Mouse (Mus musculus): ENCODE data around the gene Tsks. TPM values are rescaled to one million over a fixed set of nuclear protein-coding genes. Genes with fewer than 3 reads are reported as not detected.
A peak's percentile ranks its signal among the peaks of the same experiment; 100 is the strongest.

Gene Tsks
- 0.17 TPM in 1 of 2 replicates, not detected in the other for polyA plus RNA-seq (2015; fragmentation: Nextera tagmentation; extraction: Ambion mirVana)

- 81% methylated on average over 7 of the region's 7 CpGs for WGBS
- no peak for ATAC-seq (ENCODE audit: insufficient number of reproducible peaks, low FRiP score, low TSS enrichment, low read depth)
- H3K4me1 ChIP-seq, result no peaks in the 10 kb centered on the region
- H3K4me3 ChIP-seq, result no peak within 1 kb of the TSS
- no peak within 1 kb of the TSS for H3K27ac ChIP-seq
- H3K9me3 ChIP-seq, result no peaks in the 10 kb centered on the region
- 0 out of 2 replicates have a peak, but pooled peaks cover 6% of the 10 kb centered on the region for H3K27me3 ChIP-seq
- no peak within 1 kb of the TSS for H3K4me2 ChIP-seq
- no peaks in the 10 kb centered on the region for H3K36me3 ChIP-seq
- no peak within 1 kb of the TSS for H3K9ac ChIP-seq
These were observed at the start of gene Tsks for GRCm38 (mm10) chr7:44942904-44943303. Gene Tsks, plus strand, starts transcription at chr7:44943204.

GRCm38 (mm10) chr7:44894175-44894574 is 48.8 kb upstream of the Tsks start:
- H3K27ac ChIP-seq, result peak overlapping the region; percentile 93; the same call in 1 of the 2 replicates
- no peak overlapping the region for H3K4me3 ChIP-seq
- H3K36me3 ChIP-seq, result peaks cover 21% of the 10 kb centered on the region
- no peak overlapping the region for H3K9ac ChIP-seq
- H3K27me3 ChIP-seq, result no peaks in the 10 kb centered on the region
- no peak for ATAC-seq (ENCODE audit: insufficient number of reproducible peaks, low FRiP score, low TSS enrichment, low read depth)
- no peaks in the 10 kb centered on the region for H3K9me3 ChIP-seq
- H3K4me2 ChIP-seq, result no peak overlapping the region
- peaks cover 54% of the 10 kb centered on the region for H3K4me1 ChIP-seq
- 92% methylated on average over 3 of the region's 3 CpGs for WGBS

- H3K4me2 ChIP-seq, result peak overlapping the region; percentile 55
- H3K36me3 ChIP-seq, result peaks cover 24% of the 10 kb centered on the region
- H3K27ac ChIP-seq, result peak overlapping the region; percentile 88
- no peak for ATAC-seq (ENCODE audit: insufficient number of reproducible peaks, low FRiP score, low TSS enrichment, low read depth)
- H3K4me1 ChIP-seq, result peaks cover 54% of the 10 kb centered on the region
- WGBS, result 65% methylated on average over 7 of the region's 7 CpGs
- no peaks in the 10 kb centered on the region for H3K27me3 ChIP-seq
- H3K9me3 ChIP-seq, result no peaks in the 10 kb centered on the region
- peak overlapping the region; percentile 58 for H3K4me3 ChIP-seq
- no peak overlapping the region for H3K9ac ChIP-seq
These were observed 47.8 kb upstream of the Tsks start for GRCm38 (mm10) chr7:44895206-44895592.

GRCm38 (mm10) chr7:44895593-44896434 is 47.2 kb upstream of the Tsks start, which contains the start of gene Fuz:
Gene Fuz, plus strand, starts transcription at chr7:44896079.
- peak within 1 kb of the TSS; percentile 58 for H3K4me3 ChIP-seq
- 1% methylated on average over 34 of the region's 34 CpGs for WGBS
- H3K4me2 ChIP-seq, result peak within 1 kb of the TSS; percentile 55
- H3K9me3 ChIP-seq, result no peaks in the 10 kb centered on the region
- H3K27ac ChIP-seq, result peak within 1 kb of the TSS; percentile 88
- peaks cover 23% of the 10 kb centered on the region for H3K36me3 ChIP-seq
- ATAC-seq (ENCODE audit: insufficient number of reproducible peaks, low FRiP score, low TSS enrichment, low read depth), result peak; percentile 73
- H3K9ac ChIP-seq, result peak within 1 kb of the TSS; percentile 50
- H3K4me1 ChIP-seq, result peaks cover 50% of the 10 kb centered on the region
- no peaks in the 10 kb centered on the region for H3K27me3 ChIP-seq

GRCm38 (mm10) chr7:44896499-44896898 is 46.5 kb upstream of the Tsks start:
- peak overlapping the region; percentile 88 for H3K27ac ChIP-seq
- peak overlapping the region; percentile 55 for H3K4me2 ChIP-seq
- no peak for ATAC-seq (ENCODE audit: insufficient number of reproducible peaks, low FRiP score, low TSS enrichment, low read depth)
- 33% methylated on average over 10 of the region's 10 CpGs for WGBS
- H3K9me3 ChIP-seq, result no peaks in the 10 kb centered on the region
- H3K27me3 ChIP-seq, result no peaks in the 10 kb centered on the region
- peaks cover 50% of the 10 kb centered on the region for H3K4me1 ChIP-seq
- H3K36me3 ChIP-seq, result peaks cover 22% of the 10 kb centered on the region
- H3K4me3 ChIP-seq, result peak overlapping the region; percentile 58
- H3K9ac ChIP-seq, result peak overlapping the region; percentile 50

GRCm38 (mm10) chr7:44898607-44899006 is 44.4 kb upstream of the Tsks start:
- no peak overlapping the region for H3K4me2 ChIP-seq
- H3K4me1 ChIP-seq, result peaks cover 44% of the 10 kb centered on the region
- no peaks in the 10 kb centered on the region for H3K27me3 ChIP-seq
- H3K9me3 ChIP-seq, result no peaks in the 10 kb centered on the region
- 35% methylated on average over 19 of the region's 19 CpGs for WGBS
- no peak for ATAC-seq (ENCODE audit: insufficient number of reproducible peaks, low FRiP score, low TSS enrichment, low read depth)
- H3K36me3 ChIP-seq, result peaks cover 38% of the 10 kb centered on the region
- no peak overlapping the region for H3K9ac ChIP-seq
- no peak overlapping the region for H3K4me3 ChIP-seq
- no peak overlapping the region for H3K27ac ChIP-seq

- peaks cover 36% of the 10 kb centered on the region for H3K4me1 ChIP-seq
- H3K9ac ChIP-seq, result no peak overlapping the region
- no peaks in the 10 kb centered on the region for H3K9me3 ChIP-seq
- WGBS, result 88% methylated on average over 11 of the region's 11 CpGs
- no peak for ATAC-seq (ENCODE audit: insufficient number of reproducible peaks, low FRiP score, low TSS enrichment, low read depth)
- 0 out of 2 replicates have a peak overlapping the region, but pooled peaks have one; percentile 4 for H3K27ac ChIP-seq
- no peaks in the 10 kb centered on the region for H3K27me3 ChIP-seq
- H3K4me3 ChIP-seq, result no peak overlapping the region
- peaks cover 58% of the 10 kb centered on the region for H3K36me3 ChIP-seq
- H3K4me2 ChIP-seq, result no peak overlapping the region
These were observed 42.4 kb upstream of the Tsks start for GRCm38 (mm10) chr7:44900632-44901031.

GRCm38 (mm10) chr7:44901230-44901722 is 41.7 kb upstream of the Tsks start:
- peak overlapping the region; percentile 79 for H3K27ac ChIP-seq

GRCm38 (mm10) chr7:44905430-44905829 is 37.6 kb upstream of the Tsks start:
- Histone ChIP-seq H3K4me2 (no peak overlapping the region), H3K9ac (no peak overlapping the region), H3K36me3 (peaks cover 86% of the 10 kb centered on the region), H3K4me3 (no peak overlapping the region), H3K27ac (no peak overlapping the region), H3K27me3 (no peaks in the 10 kb centered on the region), H3K9me3 (no peaks in the 10 kb centered on the region), H3K4me1 (peaks cover 12% of the 10 kb centered on the region)
- WGBS, result 93% methylated on average over 20 of the region's 20 CpGs
- no peak for ATAC-seq (ENCODE audit: insufficient number of reproducible peaks, low FRiP score, low TSS enrichment, low read depth)

More at GRCm38 (mm10) chr7:44901230-44901722, 41.7 kb upstream of the Tsks start:
- peak overlapping the region; percentile 29 for H3K4me3 ChIP-seq
- H3K9ac ChIP-seq, result no peak overlapping the region
- H3K36me3 ChIP-seq, result peaks cover 65% of the 10 kb centered on the region
- WGBS, result 17% methylated on average over 21 of the region's 21 CpGs
- H3K4me2 ChIP-seq, result peak overlapping the region; percentile 41
- H3K4me1 ChIP-seq, result peaks cover 36% of the 10 kb centered on the region
- no peaks in the 10 kb centered on the region for H3K9me3 ChIP-seq
- H3K27me3 ChIP-seq, result no peaks in the 10 kb centered on the region
- ATAC-seq (ENCODE audit: insufficient number of reproducible peaks, low FRiP score, low TSS enrichment, low read depth), result no peak

- ATAC-seq (ENCODE audit: insufficient number of reproducible peaks, low FRiP score, low TSS enrichment, low read depth), result no peak
- H3K4me3 ChIP-seq, result no peak overlapping the region
- H3K27me3 ChIP-seq, result no peaks in the 10 kb centered on the region
- H3K4me1 ChIP-seq, result no peaks in the 10 kb centered on the region
- no peak overlapping the region for H3K9ac ChIP-seq
- H3K9me3 ChIP-seq, result no peaks in the 10 kb centered on the region
- H3K27ac ChIP-seq, result no peak overlapping the region
- peaks cover 94% of the 10 kb centered on the region for H3K36me3 ChIP-seq
- no peak overlapping the region for H3K4me2 ChIP-seq
- 89% methylated on average over 15 of the region's 15 CpGs for WGBS
These were observed 34.1 kb upstream of the Tsks start for GRCm38 (mm10) chr7:44908706-44909476.

GRCm38 (mm10) chr7:44914396-44914795 is 28.6 kb upstream of the Tsks start:
- WGBS, result 83% methylated on average over 2 of the region's 2 CpGs
- Histone ChIP-seq H3K27ac (no peak overlapping the region), H3K4me2 (no peak overlapping the region), H3K36me3 (peaks cover 72% of the 10 kb centered on the region), H3K4me3 (no peak overlapping the region), H3K27me3 (no peaks in the 10 kb centered on the region), H3K9ac (no peak overlapping the region), H3K9me3 (no peaks in the 10 kb centered on the region), H3K4me1 (0 out of 2 replicates have a peak, but pooled peaks cover 4% of the 10 kb centered on the region)
- ATAC-seq (ENCODE audit: insufficient number of reproducible peaks, low FRiP score, low TSS enrichment, low read depth), result no peak
